Mouse (Mus musculus): ENCODE measurements around the gene Gm20388.
"Not testable (repeated sequence)": the region's sequence is repeated elsewhere in the genome, so short reads cannot be mapped to it uniquely, and the experiment has no call there.

Gene Gm20388

DNA sequence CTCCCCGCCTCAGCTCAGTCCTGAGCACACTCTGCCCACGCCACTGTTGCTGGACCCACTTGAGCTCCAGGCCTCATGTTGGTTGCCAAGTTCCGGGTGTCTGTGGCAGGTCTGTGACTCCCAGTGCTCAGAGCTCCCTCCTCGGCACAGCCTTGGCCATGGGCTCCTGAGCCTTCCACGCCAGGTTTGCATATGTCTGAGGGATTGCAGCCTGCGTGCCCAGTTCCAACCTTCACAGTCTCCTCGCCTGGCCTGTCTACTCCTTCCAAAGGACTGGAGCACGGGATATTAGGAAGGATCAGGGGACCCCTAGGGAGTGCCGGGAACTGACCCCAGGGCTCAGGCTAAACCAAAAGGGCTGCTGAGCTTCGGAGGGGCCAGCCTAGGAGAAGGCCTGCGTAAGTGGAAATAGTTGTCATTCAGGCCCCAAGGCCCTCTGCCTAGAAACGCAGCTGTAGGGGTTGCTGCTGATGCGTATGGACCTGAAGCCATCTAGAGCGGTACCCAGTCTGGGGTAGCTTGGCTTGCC, 1744.4 kb downstream of the Gm20388 start:
- DNase-seq, result no peak

DNA sequence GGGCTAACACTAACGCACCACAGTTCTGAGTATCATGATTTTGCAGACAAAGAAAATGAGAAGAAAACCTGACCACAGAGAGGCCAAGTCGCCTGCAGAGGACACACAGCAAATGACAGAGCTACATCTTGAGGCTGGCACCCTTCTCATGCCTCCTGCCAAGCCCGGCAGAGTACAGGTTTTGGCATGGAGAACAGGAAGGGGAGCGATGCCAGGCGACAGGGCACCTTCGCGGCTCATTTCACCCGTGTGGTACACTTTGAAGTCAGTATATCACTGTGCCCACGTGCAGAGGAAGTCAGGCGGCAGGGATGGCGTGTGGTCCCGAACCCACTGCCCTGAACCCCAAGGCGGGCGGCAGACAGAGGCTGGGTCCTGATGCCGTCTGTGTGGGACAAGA, 1750.0 kb downstream of the Gm20388 start:
- no peak for DNase-seq

DNA sequence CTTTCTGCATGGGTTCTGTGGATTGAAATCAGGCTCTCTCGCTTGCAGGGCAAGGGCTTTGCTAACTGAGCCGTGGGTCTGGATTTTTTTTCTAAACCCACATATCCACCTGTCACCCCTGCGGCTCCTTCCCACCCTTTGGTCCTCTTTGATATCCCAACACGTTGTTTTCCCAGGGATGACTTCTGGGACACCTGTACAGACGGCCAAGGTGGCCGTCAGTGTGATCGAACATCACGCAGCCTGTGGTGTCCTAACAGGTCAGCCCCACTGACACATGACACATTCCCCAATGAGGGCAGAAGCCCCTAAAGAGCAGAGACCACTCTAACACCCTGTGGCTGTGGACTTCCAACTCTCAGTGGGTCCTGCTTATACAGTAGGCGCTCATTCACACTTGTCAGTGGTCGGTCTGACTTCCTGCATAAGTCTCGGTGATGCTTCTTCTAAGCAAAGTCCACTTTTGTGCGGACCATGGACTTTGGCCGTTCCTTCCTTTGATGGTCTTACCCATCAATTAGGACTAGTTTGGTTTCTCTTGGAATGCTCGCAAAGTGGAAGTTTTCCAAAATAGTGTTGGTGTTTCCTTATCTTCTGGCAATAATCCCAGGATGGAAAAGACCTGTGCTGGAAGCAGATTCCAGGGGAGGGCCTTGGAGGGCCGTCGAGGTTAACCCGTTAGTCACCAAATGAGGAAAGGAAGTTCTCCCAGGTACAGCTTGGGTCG, 1751.2 kb downstream of the Gm20388 start:
- no peak for DNase-seq

DNA sequence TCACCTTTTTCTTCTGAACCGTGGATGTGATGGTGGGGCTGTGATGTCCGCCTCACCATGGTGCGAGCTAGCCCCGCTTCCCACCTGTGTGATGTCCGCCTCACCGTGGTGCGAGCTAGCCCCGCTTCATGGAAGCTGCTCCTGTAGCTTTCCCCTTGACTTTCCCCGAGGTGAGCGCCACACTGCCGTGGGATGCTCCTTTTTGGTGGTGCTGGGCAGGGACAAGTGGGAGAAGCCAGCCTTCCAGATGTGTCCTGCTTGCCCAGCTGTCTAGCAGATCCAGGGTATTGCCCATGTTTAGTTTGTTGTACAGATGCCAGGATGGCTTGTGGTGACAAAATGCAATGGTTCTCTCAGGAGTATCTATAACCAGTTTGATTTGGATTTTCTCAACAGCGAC, 1752.5 kb downstream of the Gm20388 start:
- no peak for DNase-seq

DNA sequence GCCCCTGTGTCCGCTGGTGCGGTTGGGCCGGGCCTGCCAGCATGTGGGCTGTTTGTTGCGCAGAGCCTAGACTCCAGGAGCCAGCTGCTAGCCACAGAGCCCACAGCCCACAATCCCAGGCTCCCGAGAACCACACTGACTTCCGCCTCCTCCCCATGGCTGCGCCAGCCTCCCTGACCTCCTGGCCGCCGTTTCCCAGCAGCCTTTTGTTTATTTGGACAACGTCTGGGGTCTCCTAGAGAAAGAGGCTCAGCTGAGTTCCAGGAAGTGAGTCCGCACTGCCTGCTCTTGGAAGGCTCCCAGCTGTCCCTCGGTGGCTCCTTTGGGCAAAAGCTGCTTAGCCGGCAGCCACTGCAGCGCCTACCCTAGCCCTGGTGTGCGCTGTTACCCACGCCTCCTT, 1754.7 kb downstream of the Gm20388 start:
- DNase-seq, result no peak

DNA sequence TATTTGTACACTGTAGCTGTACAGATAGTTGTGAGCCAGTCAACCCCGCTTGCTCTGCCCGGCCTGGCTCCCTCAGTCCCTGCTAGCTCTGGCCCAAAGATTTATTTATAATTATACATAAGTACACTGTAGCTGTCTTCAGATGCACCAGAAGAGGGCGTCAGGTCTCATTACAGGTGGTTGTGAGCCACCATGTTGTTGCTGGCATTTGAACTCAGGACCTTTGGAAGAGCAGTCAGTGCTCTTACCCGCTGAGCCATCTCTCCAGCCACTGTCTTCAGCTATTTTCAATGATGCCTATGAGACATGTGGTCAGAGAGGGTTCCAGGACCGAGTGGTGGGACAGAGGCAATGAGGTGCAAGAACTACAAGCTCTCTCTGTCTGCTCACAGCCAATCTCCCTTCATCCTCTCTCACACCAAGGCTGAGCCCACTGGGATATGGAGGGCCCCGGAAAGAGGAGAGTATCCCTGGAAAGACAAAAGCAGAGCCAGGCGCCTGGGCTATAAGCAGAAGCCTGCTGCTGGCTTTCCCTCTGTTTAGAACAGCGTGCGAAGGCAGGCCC, 1757.4 kb downstream of the Gm20388 start:
- not testable (repeated sequence) for DNase-seq

DNA sequence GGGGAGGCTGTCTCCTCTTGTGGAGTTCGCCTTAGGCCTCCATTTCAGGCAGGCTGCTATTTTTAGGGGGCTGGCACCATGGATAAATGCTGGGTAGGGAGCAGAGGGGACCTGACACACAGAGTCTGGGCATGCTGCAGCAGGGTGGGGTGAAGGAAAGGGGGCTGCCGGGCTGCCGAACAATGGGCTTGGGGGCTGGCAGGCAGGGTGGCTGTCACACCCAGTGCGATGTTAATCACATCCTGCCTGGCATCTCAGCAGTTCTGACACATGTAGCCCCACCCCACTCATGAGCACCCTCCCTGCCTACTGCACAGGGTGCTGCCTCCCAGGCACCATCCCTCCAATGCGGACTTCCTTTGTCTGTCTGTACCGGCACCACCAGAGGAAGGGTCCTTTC, 1757.9 kb downstream of the Gm20388 start:
- no peak for DNase-seq

DNA sequence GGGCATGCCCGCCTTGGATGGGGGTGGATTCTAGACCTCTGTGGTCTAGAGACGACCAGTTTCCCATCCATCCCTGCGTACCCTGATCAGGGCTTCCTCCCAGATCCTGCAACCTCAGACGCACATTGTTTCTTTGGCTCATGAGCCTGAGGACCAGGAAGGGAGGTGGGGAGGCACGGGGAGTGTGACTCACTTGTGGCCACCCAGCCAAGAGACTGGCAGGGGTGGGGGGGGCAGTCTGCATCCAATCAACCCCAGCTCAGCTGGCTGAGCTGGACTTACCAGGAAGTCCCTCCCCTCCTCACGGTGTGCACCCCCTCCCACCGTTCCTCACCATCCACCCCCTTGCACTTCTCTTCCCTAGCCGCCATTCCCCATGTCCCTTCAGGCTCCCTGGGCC, 1758.6 kb downstream of the Gm20388 start:
- no peak for DNase-seq

DNA sequence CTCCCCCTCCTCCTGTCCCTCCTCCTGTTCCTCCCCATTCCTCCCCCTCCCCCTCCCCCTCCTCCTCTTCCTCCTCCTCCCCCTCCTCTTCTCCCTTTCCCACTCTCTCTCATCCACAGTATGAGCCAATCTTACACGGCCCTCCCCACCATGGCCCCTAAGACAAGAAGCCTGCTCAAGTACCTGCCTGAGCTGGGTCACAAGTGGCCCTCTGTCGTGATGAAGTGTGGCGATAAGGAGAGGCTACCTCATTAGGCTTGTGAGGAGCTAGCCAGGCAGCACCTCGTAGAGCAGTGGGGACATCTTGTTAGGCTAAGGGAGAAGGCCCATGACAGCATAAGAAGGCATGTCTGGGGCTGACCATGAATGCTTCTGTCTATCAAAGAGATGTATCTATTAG, 1762.5 kb downstream of the Gm20388 start:
- no peak for DNase-seq

DNA sequence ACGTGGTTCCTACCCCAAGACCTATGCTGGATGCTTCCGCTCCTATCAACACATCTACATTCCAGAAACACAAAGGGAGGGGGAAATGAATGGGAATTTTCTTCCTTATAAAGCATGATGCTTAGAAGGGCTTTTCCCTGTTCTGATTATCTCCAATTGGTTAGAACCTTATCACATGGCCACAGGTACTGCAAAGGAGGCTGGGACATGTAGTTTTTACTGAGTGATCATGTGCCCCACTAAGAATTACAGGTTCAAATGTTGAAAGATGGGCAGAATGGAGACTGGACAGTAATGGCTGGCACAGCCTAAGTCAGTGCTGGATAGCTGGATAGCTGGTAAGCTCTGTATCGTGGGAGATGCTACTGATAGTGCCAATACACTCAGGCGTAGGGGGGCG, 1763.3 kb downstream of the Gm20388 start:
- no peak for DNase-seq

DNA sequence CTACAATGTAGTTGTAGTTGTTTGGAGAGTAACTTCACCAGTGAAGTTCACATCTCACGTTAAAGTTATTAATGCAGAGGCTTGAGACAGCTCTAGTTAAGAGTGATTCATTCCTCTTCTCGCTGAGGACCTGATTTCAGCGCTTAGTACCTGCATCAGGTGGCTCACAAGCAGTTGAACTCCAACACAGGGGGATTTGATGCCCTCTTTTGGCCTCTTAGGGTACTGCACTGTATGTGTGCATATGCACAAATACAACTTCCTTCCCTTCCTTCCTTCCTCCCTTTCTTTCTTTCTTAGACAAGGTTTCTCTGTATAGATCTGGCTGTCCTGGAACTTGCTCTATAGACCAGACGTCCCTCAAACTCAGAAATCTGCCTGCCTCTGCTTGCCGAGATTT, 1763.9 kb downstream of the Gm20388 start:
- DNase-seq, result no peak

DNA sequence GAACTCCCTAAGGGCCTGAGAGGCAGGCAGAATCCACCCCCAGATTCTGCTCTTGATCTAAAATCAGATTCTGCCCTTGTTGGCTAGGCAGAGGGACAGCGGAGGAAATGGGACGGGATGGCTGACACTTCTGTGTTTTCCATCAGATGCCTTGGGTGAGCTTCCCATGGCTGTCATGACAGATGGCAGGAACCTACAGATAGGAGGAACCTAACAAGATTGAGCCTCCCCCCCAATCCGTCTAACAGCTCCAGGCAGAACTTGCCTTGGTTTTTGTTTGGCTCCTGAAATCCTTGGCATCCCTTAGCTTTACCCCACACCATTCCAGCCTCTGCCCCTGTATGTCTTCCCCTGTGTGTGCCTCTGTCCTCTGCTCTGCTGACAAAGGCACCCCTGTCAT, 1764.5 kb downstream of the Gm20388 start:
- no peak for DNase-seq

DNA sequence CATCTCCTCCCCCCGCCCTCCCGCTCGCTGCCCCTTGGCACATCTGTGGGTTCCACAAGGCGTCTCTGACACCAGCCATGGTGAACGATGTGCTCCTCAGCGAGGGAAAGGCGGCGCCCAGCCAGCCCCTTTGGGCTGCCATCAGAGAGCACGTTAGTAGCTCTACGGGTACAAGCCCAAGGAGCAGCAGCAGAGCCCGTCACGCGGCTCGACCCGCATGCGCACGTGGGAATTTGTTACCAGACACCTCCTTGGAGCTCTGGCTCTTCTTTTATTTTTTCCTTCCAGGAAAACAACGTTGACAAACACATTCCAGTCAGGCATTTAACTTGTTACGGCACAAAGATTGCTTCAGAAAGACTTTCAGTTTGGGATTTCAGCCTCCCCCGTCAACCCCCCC, 1765.1 kb downstream of the Gm20388 start:
- no peak for DNase-seq

DNA sequence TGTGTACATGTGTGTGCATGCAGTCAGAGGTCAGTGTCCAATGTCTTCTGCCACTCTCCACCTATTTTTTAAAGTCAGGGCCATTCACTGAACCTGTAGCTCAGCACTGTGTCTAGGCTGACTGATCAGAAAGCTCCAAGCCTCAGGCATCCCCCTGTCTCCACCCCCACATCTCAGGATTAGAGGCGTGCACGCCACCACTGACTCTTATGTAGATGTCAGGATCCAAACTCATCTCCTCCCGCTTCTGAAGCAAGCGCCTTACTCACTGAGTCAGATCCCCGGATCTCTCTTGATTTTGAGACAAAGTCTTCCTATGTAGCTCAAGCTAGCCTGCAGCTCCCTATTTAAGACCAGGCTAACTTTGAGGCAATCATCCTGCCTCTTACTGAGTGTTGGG, 1768.1 kb downstream of the Gm20388 start:
- no peak for DNase-seq

DNA sequence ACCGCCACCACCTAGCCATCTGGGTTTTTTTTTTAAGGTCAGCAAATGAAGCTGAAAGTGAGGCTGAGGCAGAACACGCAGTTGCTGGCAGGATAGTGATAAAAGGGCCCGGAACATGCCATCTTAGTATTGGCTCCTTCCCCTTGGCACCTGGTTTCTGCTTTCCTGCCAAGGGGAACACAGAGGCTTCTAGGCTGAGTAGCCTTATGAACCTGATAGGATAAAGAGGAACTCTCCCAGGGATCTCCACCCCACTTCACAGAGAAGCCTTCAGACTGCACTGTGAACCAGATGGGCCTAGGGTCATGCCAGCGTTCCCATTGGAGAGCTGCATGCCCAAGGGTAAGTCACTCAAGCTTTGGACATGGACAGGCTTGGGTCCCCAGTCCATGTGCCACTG, 1770.3 kb downstream of the Gm20388 start:
- DNase-seq, result no peak

DNA sequence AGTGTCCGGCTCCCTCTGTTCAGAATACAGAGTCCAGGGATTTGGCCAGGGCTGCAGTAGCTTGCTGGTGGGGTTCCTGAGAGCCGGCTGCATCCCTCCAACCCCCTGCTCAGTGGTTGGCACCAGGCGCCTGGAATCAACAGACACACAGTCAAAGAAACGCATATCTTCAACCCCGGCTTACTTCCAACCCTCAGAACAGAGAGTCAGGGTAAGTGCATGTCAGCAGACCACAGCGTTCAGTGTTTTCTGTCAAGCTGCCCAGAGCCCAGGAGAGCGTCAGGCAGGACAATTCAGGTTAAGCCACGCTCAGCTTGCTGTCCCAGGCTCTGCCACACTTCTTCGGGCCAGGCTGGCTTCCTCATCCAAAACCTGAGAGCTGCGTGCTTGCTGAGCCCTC, 1770.8 kb downstream of the Gm20388 start:
- DNase-seq, result no peak

DNA sequence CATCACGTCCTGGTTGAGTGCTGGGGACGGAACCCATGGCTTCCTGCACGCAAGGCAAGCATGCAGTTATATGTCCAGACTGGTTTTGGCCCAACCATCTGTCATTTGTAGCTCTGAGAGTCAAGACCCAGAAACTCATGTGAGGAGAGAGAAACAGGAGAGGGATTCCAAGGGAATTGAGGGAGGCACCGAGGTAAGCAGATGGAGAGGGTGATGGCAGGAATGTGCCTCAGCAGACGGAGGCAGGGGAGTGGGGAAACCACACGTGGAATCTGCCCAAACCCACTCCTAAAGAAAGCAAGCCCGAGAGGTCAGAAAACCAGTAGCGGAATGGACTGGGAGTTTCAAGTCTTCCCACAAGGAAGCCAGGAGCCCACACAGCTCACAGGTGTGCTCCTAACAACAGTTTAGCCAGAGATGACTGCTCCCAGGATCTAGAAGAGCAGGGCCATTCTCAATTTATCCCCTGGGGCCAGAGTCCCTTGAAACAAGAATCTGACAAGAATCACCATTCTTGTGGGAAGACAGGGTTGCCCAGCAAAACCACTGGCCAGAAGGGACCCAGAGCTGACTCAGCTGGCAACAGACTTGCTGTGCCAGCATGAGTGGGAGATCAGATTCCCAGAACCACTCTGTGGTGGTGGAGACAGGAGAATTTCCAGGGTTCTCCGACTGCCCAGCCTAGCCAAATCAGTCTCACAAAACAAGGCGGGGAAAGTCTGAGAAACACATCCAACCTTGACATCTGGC, 1772.6 kb downstream of the Gm20388 start:
- no peak for DNase-seq

DNA sequence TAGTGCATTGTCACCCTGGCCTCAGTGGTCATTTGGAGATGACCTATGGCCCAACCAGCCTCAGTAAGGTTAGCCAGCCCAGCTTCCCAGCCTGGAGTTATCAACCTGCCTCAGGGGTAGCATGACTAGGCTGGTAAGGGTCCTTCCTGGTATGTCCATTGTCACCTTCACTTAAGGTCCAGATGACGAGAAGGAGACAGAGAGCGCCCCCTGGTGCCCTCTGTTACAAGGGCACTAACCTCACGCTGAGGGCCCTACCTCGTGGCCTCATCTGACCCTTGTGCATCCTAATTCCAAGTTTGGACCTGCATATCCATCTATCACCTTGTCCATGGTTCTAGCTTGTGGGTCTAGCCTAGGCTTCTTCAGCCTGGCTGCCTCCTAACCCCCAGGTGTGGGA, 1774.8 kb downstream of the Gm20388 start:
- DNase-seq, result no peak

DNA sequence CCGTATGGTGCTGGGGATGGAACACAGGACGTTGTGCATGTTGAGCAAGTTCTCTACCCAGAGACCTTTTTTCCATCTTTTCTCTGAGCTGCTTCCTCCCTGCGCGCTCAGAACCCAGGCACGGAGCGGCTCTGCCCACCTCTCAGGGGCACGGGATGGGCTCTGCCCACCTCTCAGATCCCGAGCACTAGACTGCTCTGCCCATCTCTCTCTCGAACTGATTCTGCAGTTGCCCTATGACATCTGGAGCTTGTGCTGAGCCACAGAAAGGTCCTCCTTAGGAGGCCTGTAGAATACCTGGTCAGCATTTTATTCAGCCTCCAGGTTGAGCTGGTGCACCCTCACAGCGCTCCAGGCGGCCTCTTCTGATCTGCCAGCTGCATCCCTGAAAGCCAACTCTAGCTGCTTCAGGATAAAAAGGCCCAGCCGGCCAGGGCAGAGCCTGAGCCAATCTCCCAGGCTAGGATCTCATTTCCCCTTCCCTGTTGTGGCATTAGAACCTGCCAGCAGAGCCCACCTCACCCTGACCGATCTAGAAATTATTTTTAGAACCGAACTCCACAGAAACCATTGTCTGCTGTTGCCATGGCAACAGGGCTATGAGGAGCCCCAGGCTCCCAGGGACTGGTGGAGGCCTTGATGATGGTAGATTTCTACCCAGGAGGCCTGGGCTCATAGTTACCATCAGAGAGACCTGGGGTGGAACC, 1777.0 kb downstream of the Gm20388 start:
- no peak for DNase-seq

DNA sequence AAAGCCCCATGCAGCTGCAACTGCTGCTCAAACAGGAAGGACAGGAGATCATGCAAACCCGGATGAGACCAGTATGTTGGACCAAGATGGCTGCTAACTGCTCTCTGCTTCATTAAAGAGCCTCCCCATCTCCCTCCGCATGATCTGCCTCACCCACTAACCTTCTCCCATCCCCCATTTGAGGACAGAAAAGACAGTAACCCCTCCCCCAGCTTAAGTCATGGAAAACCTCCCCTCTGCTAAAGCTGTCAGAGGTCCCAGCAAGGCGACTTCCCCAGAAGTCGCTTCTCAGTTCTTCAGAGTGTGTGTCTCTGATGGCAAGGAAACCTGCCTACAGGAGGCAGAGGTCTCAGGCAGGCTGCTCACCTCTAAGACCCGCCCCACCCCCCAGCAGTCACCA, 1777.9 kb downstream of the Gm20388 start:
- no peak for DNase-seq

DNA sequence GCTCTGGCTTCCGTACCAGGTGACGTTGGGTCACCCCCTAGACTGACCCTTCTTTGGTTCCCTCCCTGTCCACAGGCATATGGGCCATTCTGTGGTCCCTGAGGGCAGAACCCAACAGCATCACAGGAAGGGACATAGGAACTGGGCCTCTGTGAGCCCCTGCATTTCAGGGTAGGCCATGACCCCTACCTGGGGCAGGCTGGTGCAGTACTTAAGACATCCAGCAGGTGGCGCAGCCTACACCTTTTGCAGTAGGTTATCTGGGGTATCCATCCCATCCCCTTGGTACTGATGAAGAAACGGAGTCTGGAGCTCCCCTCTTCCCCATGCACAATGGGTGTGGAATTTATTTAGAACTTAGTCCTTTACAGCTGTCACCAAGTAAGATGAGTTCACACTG, 1783.8 kb downstream of the Gm20388 start:
- peak in 1 of 2 experiments; percentile 10 for DNase-seq

DNA sequence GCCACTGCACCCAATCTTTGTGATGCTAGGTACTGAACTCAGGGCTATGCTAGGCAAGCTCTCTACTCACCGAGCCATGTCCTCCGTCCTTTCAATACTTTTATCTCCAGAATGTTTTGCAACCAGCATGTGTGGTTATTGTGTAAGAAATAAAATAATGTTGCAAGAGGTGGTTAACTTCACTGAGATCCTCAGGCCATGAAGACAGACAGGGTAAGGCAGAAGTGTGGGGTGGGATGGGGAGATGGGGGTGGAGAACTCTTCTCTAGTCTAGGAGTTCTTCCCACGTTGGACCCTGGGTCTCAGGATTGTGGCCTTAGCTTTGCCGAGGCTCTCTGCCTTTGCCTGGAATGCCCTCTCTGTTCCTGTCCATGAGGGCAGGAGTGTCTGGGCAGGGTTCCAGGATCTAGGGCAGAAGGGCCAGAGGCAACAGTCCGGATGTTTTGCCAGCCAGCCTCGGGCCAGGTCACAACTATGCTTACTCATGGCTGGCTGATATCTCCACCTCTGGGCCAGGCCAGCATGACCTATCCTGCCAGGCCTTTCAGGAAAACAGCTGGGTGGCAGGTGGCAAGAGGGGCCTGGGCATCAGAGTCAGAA, 1785.0 kb downstream of the Gm20388 start:
- no peak for DNase-seq
